19 mouse cellular contexts compared by ENCODE assay signal in the genomic region with DNA sequence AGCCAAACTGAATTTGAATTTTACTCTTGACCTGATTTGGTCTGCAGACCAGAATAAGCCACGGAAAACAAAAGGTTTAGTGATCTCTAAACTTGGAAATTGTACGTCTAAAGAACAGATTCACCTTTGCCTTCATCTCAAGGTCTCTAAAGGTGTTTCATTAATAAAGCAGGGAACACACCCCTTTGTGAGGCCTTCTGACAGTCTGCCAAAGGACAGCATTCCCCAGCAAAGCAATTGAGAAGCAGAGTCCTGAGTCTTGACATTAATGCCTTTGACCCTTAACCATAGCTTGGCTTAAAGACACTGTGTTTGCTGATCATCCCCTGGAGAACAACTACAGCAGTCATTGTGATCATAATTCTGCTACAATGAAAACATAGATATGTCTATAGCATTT.
"Had no signal": no experiment of that assay in that cellular context is flagged by ENCODE, and none has a peak within 500 bp of the region (broad histone marks: within the 10 kb centered on the region; RNA-seq: fewer than 3 reads in every experiment).

No protein-coding gene starts in this region.

- H3K4me2 ChIP-seq: lung, embryonic 14.5 days; midbrain, embryonic 12.5 days; neural tube, embryonic 13.5 days; neural tube, embryonic 15.5 days had no signal

- H3K9ac ChIP-seq: lung, embryonic 14.5 days; midbrain, embryonic 12.5 days; neural tube, embryonic 13.5 days; neural tube, embryonic 15.5 days had no signal

- H3K27me3 ChIP-seq: midbrain, embryonic 12.5 days; neural tube, embryonic 13.5 days; neural tube, embryonic 15.5 days had no signal

- H3K4me3 ChIP-seq: midbrain, embryonic 10.5 days; midbrain, embryonic 12.5 days; myocyte; neural tube, embryonic 13.5 days; neural tube, embryonic 15.5 days had no signal

- H3K4me1 ChIP-seq: midbrain, embryonic 10.5 days; midbrain, embryonic 12.5 days; neural tube, embryonic 13.5 days; neural tube, embryonic 15.5 days had no signal

- H3K36me3 ChIP-seq: midbrain, embryonic 10.5 days; midbrain, embryonic 12.5 days; neural tube, embryonic 13.5 days; neural tube, embryonic 15.5 days had no signal

- ATAC-seq: midbrain, embryonic 16.5 days had no signal

- H3K9me3 ChIP-seq: midbrain, embryonic 10.5 days; midbrain, embryonic 12.5 days; neural tube, embryonic 13.5 days; neural tube, embryonic 15.5 days had no signal

- DNase-seq: lung, adult 18-20 months; lung, embryonic 14.5 days; lung, postnatal 10 days; lung, postnatal 4 days; midbrain, embryonic 14.5 days; retina, postnatal 1 day; right cerebral cortex, adult 18-20 months; right cerebral cortex, postnatal 25 days; right cerebral cortex, postnatal 4 days; spleen, adult 18-20 months; thymus, adult 18-20 months; thymus, postnatal 25 days; thymus, postnatal 4 days had no signal

- H3K27ac ChIP-seq: midbrain, embryonic 10.5 days; midbrain, embryonic 12.5 days; neural tube, embryonic 13.5 days; neural tube, embryonic 15.5 days had no signal
